Mouse (Mus musculus) myocyte (in vitro differentiated cells): ENCODE measurements around the gene Pdk4.

Experiments used
- E2F4 ChIP-seq: IDR thresholded peaks from one replicate; pipeline ENCODE4 v1.6.1; 2011; ENCODE audit warnings: mild to moderate bottlenecking, control low read depth, moderate library complexity; ENCODE audit not compliant: insufficient read depth
- MAX ChIP-seq: IDR thresholded peaks from one replicate; pipeline ENCODE4 v1.6.1; 2011; ENCODE audit warnings: low read depth, mild to moderate bottlenecking, control low read depth
- MYOD1 ChIP-seq, 3 experiments: IDR thresholded peaks; one replicate each; pipeline ENCODE4 v1.6.1; 2011; ENCODE audit warnings: control low read depth in 2 of 3, low read depth in 2 of 3, mild to moderate bottlenecking in 2 of 3, moderate library complexity in 1 of 3; ENCODE audit not compliant: insufficient read length in 2 of 3, control insufficient read depth in 1 of 3
- POLR2A ChIP-seq: IDR thresholded peaks from one replicate; pipeline ENCODE4 v1.6.1; 2011; ENCODE audit warnings: low read depth, mild to moderate bottlenecking, control low read depth, moderate library complexity; ENCODE audit not compliant: insufficient read length
- TCF12 ChIP-seq: IDR thresholded peaks from one replicate; pipeline ENCODE4 v1.6.1; 2011; ENCODE audit warnings: mild to moderate bottlenecking, control low read depth; ENCODE audit not compliant: poor library complexity, insufficient read depth, severe bottlenecking
- USF1 ChIP-seq: IDR thresholded peaks from one replicate; pipeline ENCODE4 v1.6.1; 2011; ENCODE audit warnings: low read depth, mild to moderate bottlenecking, control low read depth, moderate library complexity

GRCm38 (mm10) chr6:5509303-5509702 is 13.2 kb upstream of the Pdk4 start:
- no peak for TF ChIP-seq MYOD1 (IDR thresholded peaks at IDR 0.05; ENCODE audit: control insufficient read depth in 1 of 3, insufficient read length in 2 of 3, low read depth in 2 of 3)
- TF ChIP-seq E2F4: no peak
- TF ChIP-seq POLR2A: no peak
- TF ChIP-seq MAX: no peak
- no peak for TF ChIP-seq USF1
- no peak for TF ChIP-seq TCF12
